Mouse (Mus musculus) midbrain, postnatal 0 days (tissue): ENCODE measurements around the gene Fam3c. TPM values are rescaled to one million over a fixed set of nuclear protein-coding genes. Genes with fewer than 3 reads are reported as not detected.

Experiments used
- ATAC-seq: fragments of 200-750 bp; cut with Nextera tagmentation; 2 replicates; pipeline ENCODE4 v1.8.0; 2017; ENCODE audit warnings: moderate number of reproducible peaks, mild to moderate bottlenecking, moderate TSS enrichment, moderate library complexity; ENCODE audit not compliant: low FRiP score
- DNase-seq: peaks from one replicate; pipeline ENCODE4 v3.0.0-alpha.2; 2015; ENCODE audit warnings: low spot score
- H3K27ac ChIP-seq: fragments of 300-500 bp; sonication (generic); 2 replicates; pipeline ENCODE4 v1.5.1; 2014; ENCODE audit warnings: low read depth, mild to moderate bottlenecking, low read length, mixed read lengths
- H3K27me3 ChIP-seq: fragments of 300-500 bp; sonication (generic); 2 replicates; pipeline ENCODE4 v1.6.1; 2014; ENCODE audit warnings: low read length, control low read depth, mixed read lengths; ENCODE audit not compliant: insufficient read depth
- H3K36me3 ChIP-seq: fragments of 300-500 bp; sonication (generic); 2 replicates; pipeline ENCODE4 v1.6.1; 2014; ENCODE audit warnings: low read length, control low read depth, mixed read lengths; ENCODE audit not compliant: insufficient read depth
- H3K4me1 ChIP-seq: fragments of 300-500 bp; sonication (generic); 2 replicates; pipeline ENCODE4 v1.6.1; 2014; ENCODE audit warnings: mild to moderate bottlenecking, control low read depth, antibody characterized with exemption, low read length, mixed read lengths; ENCODE audit not compliant: insufficient read depth
- H3K4me2 ChIP-seq: fragments of 300-500 bp; sonication (generic); 2 replicates; pipeline ENCODE4 v1.6.1; 2014; ENCODE audit warnings: low read depth, mild to moderate bottlenecking, low read length, mixed read lengths; ENCODE audit not compliant: poor library complexity, severe bottlenecking
- H3K4me3 ChIP-seq: fragments of 300-500 bp; sonication (generic); 2 replicates; pipeline ENCODE4 v1.5.1; 2014; ENCODE audit warnings: low read depth, mild to moderate bottlenecking, low read length, moderate library complexity
- H3K9ac ChIP-seq: fragments of 300-500 bp; sonication (generic); replicated peaks from 2 replicates; pipeline ENCODE4 v1.6.1; 2014; ENCODE audit warnings: mild to moderate bottlenecking, low read length, moderate library complexity, mixed read lengths; ENCODE audit not compliant: poor library complexity, severe bottlenecking
- H3K9me3 ChIP-seq: fragments of 300-500 bp; sonication (generic); 2 replicates; pipeline ENCODE4 v1.6.1; 2016; ENCODE audit warnings: low read length, control low read depth
- CTCF ChIP-seq: IDR thresholded peaks from 2 replicates; pipeline ENCODE4 v1.5.1; 2016; ENCODE audit warnings: antibody characterized with exemption, mild to moderate bottlenecking
- WGBS: fragments of 180-500 bp; shearing (Covaris S2); extraction: QIAGEN DNeasy Blood & Tissue Kit; methylation state at CpG from one replicate; pipeline ENCODE4 v1.1.7; 2014; 5-methylcytosine and 5-hydroxymethylcytosine counted together
- polyA plus RNA-seq: library from polyadenylated mRNA; unstranded; fragments of >200 nt; fragmentation: Nextera tagmentation; extraction: Ambion mirVana; gene quantifications from 2 replicates; pipeline ENCODE4 v1.2.1, GENCODE M21; 2015
- total RNA-seq: library from RNA; depleted of rRNA; stranded (reverse); fragments of >200 nt; gene quantifications from 2 replicates; pipeline ENCODE4 v1.2.3, GENCODE M21; 2014

The Fam3c gene
- total and polyA plus RNA-seq, 2 experiments from 2014 or later, result 68.7 to 135 TPM

DNA sequence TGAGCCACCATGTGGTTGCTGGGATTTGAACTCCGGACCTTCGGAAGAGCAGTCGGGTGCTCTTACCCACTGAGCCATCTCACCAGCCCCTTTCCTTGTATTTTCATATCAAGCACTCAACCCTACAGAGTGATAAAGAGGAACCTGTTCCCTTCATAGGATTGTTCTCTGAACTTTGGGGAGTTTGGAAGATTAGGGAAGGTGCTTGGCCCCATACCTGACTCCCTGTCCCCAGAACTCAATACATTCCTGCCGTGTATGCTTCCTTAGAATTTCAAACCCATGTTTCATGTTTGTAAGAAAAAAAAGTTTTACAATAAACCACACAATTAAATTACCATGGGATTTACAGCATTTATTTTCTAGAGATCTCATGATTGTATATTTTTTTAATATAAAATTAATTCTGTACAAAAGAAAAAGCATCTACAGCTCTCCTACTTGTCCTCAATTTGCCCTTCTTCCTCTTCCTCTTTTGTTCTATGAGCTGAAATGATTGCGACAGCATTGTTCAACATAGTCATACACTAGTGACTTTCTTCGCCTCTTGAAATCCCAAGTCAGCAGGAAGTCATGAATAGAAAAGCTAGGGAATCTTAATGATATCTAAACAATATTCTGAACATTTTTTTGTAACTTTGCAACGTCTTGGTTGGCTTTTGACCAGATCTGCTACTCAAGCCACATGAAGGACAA lies 42.2 kb upstream of the Fam3c start:
- WGBS, result 89% methylated on average over 7 of the region's 7 CpGs
- Histone ChIP-seq H3K36me3 (no peaks in the 10 kb centered on the region), H3K9ac (no peak overlapping the region), H3K27me3 (no peaks in the 10 kb centered on the region), H3K9me3 (no peaks in the 10 kb centered on the region), H3K4me3 (no peak overlapping the region), H3K4me1 (no peaks in the 10 kb centered on the region), H3K27ac (no peak overlapping the region), H3K4me2 (no peak overlapping the region)
- DNase-seq (no peak), ATAC-seq (no peak)
- no peak for TF ChIP-seq CTCF

DNA sequence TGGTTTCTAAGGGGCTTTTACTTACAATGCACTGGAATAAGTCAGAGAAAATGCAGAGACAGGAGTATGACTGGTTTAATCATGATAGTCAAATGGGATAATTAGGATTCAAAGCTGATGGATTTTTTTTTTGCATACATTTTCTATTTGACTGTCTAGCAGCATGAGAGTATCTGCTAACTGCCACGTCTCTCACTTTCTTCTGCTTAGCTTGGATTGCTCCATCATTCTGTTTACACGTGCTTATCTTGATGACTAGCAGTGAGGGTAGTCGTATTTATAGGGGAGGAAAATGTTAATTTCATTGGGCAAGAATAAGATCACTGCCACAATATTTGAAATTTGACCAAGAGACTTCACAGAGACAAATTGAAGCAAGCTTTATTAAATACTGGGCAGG lies 39.2 kb upstream of the Fam3c start:
- 74% methylated on average over 3 of the region's 3 CpGs for WGBS
- H3K9me3 ChIP-seq, result no peaks in the 10 kb centered on the region

GRCm38 (mm10) chr6:22390654-22391365 lies 34.8 kb upstream of the Fam3c start:
- 80% methylated on average over 13 of the region's 13 CpGs for WGBS

More for the DNA sequence above, 39.2 kb upstream of the Fam3c start:
- H3K4me3 ChIP-seq, result no peak overlapping the region
- no peaks in the 10 kb centered on the region for H3K4me1 ChIP-seq
- H3K27me3 ChIP-seq, result no peaks in the 10 kb centered on the region
- no peaks in the 10 kb centered on the region for H3K36me3 ChIP-seq
- H3K4me2 ChIP-seq, result no peak overlapping the region
- TF ChIP-seq CTCF, result no peak
- no peak for ATAC-seq
- no peak overlapping the region for H3K27ac ChIP-seq
- no peak overlapping the region for H3K9ac ChIP-seq
- DNase-seq, result no peak

DNA sequence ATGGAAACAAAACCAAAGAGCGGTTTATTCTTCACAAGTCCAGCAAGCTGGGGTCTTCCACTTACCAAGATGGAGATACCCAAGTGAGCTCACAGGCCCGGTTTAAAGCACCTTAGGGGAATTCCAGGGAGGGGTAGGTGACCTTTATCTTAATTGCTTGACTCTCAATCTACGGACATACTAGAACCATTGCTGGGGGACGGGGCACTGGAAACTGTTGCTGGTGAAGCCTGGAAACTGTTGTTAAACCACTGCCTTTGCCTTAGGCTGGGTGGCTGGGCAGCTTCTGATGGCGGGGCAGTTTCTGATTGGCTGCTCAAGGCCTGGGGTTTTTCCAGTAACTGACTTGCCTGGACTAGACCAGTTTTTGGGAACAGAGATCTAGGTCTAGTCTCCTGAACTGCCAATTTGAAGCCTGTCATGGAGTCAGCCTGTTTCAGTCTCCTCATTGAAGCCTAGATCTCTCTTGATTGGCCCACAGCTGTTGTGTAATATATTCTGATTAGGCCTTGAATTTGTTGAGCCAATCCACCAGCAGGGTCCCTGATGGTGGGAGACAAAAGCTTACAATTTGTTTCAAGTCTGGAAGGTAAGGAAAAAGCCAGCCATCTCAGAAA lies 29.3 kb upstream of the Fam3c start:
- 95% methylated on average over 5 of the region's 5 CpGs for WGBS
- no peak overlapping the region for H3K27ac ChIP-seq
- H3K9ac ChIP-seq, result no peak overlapping the region
- H3K4me3 ChIP-seq, result no peak overlapping the region
- DNase-seq, result no peak
- no peak for ATAC-seq
- no peaks in the 10 kb centered on the region for H3K27me3 ChIP-seq
- H3K9me3 ChIP-seq, result no peaks in the 10 kb centered on the region
- H3K4me2 ChIP-seq, result no peak overlapping the region
- TF ChIP-seq CTCF, result no peak
- no peaks in the 10 kb centered on the region for H3K36me3 ChIP-seq
- H3K4me1 ChIP-seq, result no peaks in the 10 kb centered on the region

More at GRCm38 (mm10) chr6:22390654-22391365, 34.8 kb upstream of the Fam3c start:
- H3K27me3 ChIP-seq, result no peaks in the 10 kb centered on the region
- H3K9me3 ChIP-seq, result no peaks in the 10 kb centered on the region
- H3K4me1 ChIP-seq, result no peaks in the 10 kb centered on the region
- DNase-seq (no peak), ATAC-seq (no peak)
- H3K9ac ChIP-seq, result no peak overlapping the region
- no peak overlapping the region for H3K27ac ChIP-seq
- H3K36me3 ChIP-seq, result no peaks in the 10 kb centered on the region
- TF ChIP-seq CTCF, result no peak
- H3K4me3 ChIP-seq, result no peak overlapping the region
- H3K4me2 ChIP-seq, result no peak overlapping the region

GRCm38 (mm10) chr6:22380269-22380668 lies 24.2 kb upstream of the Fam3c start:
- H3K27me3 ChIP-seq, result no peaks in the 10 kb centered on the region
- H3K4me3 ChIP-seq, result no peak overlapping the region
- no peak overlapping the region for H3K9ac ChIP-seq
- H3K36me3 ChIP-seq, result no peaks in the 10 kb centered on the region
- no peaks in the 10 kb centered on the region for H3K9me3 ChIP-seq
- WGBS, result 96% methylated on average over 3 of the region's 3 CpGs
- TF ChIP-seq CTCF, result no peak
- ATAC-seq (no peak), DNase-seq (no peak)
- no peaks in the 10 kb centered on the region for H3K4me1 ChIP-seq
- H3K27ac ChIP-seq, result no peak overlapping the region
- H3K4me2 ChIP-seq, result no peak overlapping the region

DNA sequence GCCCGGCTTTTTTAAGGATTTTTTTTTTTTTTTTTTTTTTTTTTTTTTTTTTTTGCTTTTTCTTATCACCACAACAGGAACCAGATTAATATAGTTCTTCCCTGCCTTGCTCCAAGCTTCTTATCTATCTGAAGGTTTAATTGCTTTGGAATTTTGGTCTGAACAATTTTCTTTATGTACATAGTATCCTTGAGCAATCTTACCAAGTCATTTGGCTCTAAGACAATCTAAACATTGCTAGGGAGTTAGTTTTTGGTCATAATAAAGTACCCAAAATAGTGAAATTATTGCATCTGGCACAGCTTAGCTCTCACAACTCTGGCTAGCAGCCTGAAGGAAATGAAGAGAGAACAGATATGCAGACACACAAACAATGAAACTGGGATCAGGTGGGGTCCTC lies 23.8 kb upstream of the Fam3c start:
- H3K4me2 ChIP-seq, result no peak overlapping the region
- H3K4me3 ChIP-seq, result no peak overlapping the region
- no peaks in the 10 kb centered on the region for H3K36me3 ChIP-seq
- no peak for ATAC-seq
- no peak overlapping the region for H3K27ac ChIP-seq
- no peaks in the 10 kb centered on the region for H3K9me3 ChIP-seq
- DNase-seq, result no peak
- H3K4me1 ChIP-seq, result no peaks in the 10 kb centered on the region
- WGBS, result 100% methylated on average over 1 of the region's 1 CpGs
- no peak overlapping the region for H3K9ac ChIP-seq
- TF ChIP-seq CTCF, result no peak
- H3K27me3 ChIP-seq, result no peaks in the 10 kb centered on the region
